Comparison of ENCODE assay signal across 25 mouse cellular contexts in genomic region chr5:77402901-77403300, GRCm38 (mm10). TPM values are rescaled to one million over a fixed set of nuclear protein-coding genes. Genes with fewer than 3 reads are reported as not detected.
A peak's percentile ranks its signal among the peaks of the same experiment; 100 is the strongest.
DNase-seq lines count a peak whose midpoint lies in the region; ATAC-seq lines count a peak whose summit lies in the region.
"Had no signal": no experiment of that assay in that cellular context is flagged by ENCODE, and none has a peak within 500 bp of the region (broad histone marks: within the 10 kb centered on the region; RNA-seq: fewer than 3 reads in every experiment).

No protein-coding gene starts in this region.

- no peak overlapping the region for H3K4me2 ChIP-seq in heart, embryonic 11.5 days
- H3K4me2 ChIP-seq in kidney, embryonic 14.5 days (replicated peaks; ENCODE audit: low read depth, low read length), result no peak overlapping the region
- H3K4me2 ChIP-seq in kidney, embryonic 15.5 days, result no peak overlapping the region
- H3K4me2 ChIP-seq in hindbrain, embryonic 11.5 days (replicated peaks; ENCODE audit: low read depth, low read length), result no peak overlapping the region
- H3K4me2 ChIP-seq: heart, embryonic 15.5 days; hindbrain, embryonic 15.5 days; limb, embryonic 13.5 days; liver, embryonic 13.5 days; midbrain, embryonic 12.5 days; neural tube, embryonic 12.5 days had no signal

- H3K9ac ChIP-seq in heart, embryonic 11.5 days (ENCODE audit: low read depth, low read length), result no peak overlapping the region
- no peak overlapping the region for H3K9ac ChIP-seq in kidney, embryonic 14.5 days (ENCODE audit: low read depth, low read length)
- H3K9ac ChIP-seq in kidney, embryonic 15.5 days, result no peak overlapping the region
- H3K9ac ChIP-seq in hindbrain, embryonic 11.5 days (ENCODE audit: low read depth, low read length), result no peak overlapping the region
- H3K9ac ChIP-seq: heart, embryonic 15.5 days; hindbrain, embryonic 15.5 days; limb, embryonic 13.5 days; liver, embryonic 13.5 days; midbrain, embryonic 12.5 days; neural tube, embryonic 12.5 days had no signal

- H3K9me3 ChIP-seq in heart, embryonic 11.5 days (replicated peaks; ENCODE audit: control insufficient read depth, low read length), result peaks cover 2% of the 10 kb centered on the region; the same call in 1 of the 2 replicates
- no peaks in the 10 kb centered on the region for H3K9me3 ChIP-seq in kidney, embryonic 14.5 days (ENCODE audit: control insufficient read depth, low read length)
- H3K9me3 ChIP-seq in kidney, embryonic 15.5 days (replicated peaks), result no peaks in the 10 kb centered on the region
- no peaks in the 10 kb centered on the region for H3K9me3 ChIP-seq in hindbrain, embryonic 11.5 days (ENCODE audit: control insufficient read depth, low read length)
- H3K9me3 ChIP-seq: heart, embryonic 15.5 days; hindbrain, embryonic 15.5 days; limb, embryonic 13.5 days; liver, embryonic 13.5 days; megakaryocyte, embryonic 14.5 days; midbrain, embryonic 12.5 days; neural tube, embryonic 12.5 days had no signal

- 55% methylated on average over 5 of the region's 5 CpGs for WGBS in heart, embryonic 11.5 days (ENCODE audit: insufficient replicate concordance)
- 57% methylated on average over 5 of the region's 5 CpGs for WGBS in kidney, embryonic 14.5 days
- 47% methylated on average over 5 of the region's 5 CpGs for WGBS in kidney, embryonic 15.5 days
- WGBS in hindbrain, embryonic 11.5 days, result 87% methylated on average over 5 of the region's 5 CpGs

- H3K36me3 ChIP-seq in heart, embryonic 11.5 days (ENCODE audit: control insufficient read depth, insufficient read depth, low read length), result no peaks in the 10 kb centered on the region
- no peaks in the 10 kb centered on the region for H3K36me3 ChIP-seq in kidney, embryonic 14.5 days (ENCODE audit: control insufficient read depth, insufficient read depth, low read length)
- peaks cover under 1% of the 10 kb centered on the region; the same call in 1 of the 2 replicates for H3K36me3 ChIP-seq in kidney, embryonic 15.5 days
- H3K36me3 ChIP-seq in hindbrain, embryonic 11.5 days (ENCODE audit: control insufficient read depth, insufficient read depth, low read length), result no peaks in the 10 kb centered on the region
- H3K36me3 ChIP-seq: heart, embryonic 15.5 days; hindbrain, embryonic 15.5 days; limb, embryonic 13.5 days; liver, embryonic 13.5 days; midbrain, embryonic 12.5 days; neural tube, embryonic 12.5 days had no signal

- no peak overlapping the region for H3K27ac ChIP-seq in heart, embryonic 11.5 days (ENCODE audit: low read depth, low read length)
- H3K27ac ChIP-seq in kidney, embryonic 14.5 days (ENCODE audit: low read depth, low read length), result no peak overlapping the region
- peak overlapping the region; percentile 41; the same call in 1 of the 2 replicates for H3K27ac ChIP-seq in kidney, embryonic 15.5 days
- H3K27ac ChIP-seq in hindbrain, embryonic 11.5 days (ENCODE audit: low read depth, low read length), result no peak overlapping the region
- H3K27ac ChIP-seq: heart, embryonic 15.5 days; hindbrain, embryonic 15.5 days; layer of hippocampus, adult 2 months; left cerebral cortex, adult 2 months; limb, embryonic 13.5 days; liver, embryonic 13.5 days; midbrain, embryonic 12.5 days; neural tube, embryonic 12.5 days had no signal

- H3K27me3 ChIP-seq in heart, embryonic 11.5 days (ENCODE audit: control insufficient read depth, insufficient read depth, low read length), result peaks cover 8% of the 10 kb centered on the region
- no peaks in the 10 kb centered on the region for H3K27me3 ChIP-seq in kidney, embryonic 14.5 days (ENCODE audit: control insufficient read depth, insufficient read depth, low read length)
- no peaks in the 10 kb centered on the region for H3K27me3 ChIP-seq in kidney, embryonic 15.5 days
- H3K27me3 ChIP-seq in hindbrain, embryonic 11.5 days (ENCODE audit: control insufficient read depth, insufficient read depth, low read length), result peaks cover 12% of the 10 kb centered on the region

- 0 out of 2 replicates have a peak, but pooled peaks cover 8% of the 10 kb centered on the region for H3K4me1 ChIP-seq in heart, embryonic 11.5 days (ENCODE audit: control insufficient read depth, insufficient read depth, low read length)
- peaks cover 34% of the 10 kb centered on the region; the same call in 1 of the 2 replicates for H3K4me1 ChIP-seq in kidney, embryonic 14.5 days (ENCODE audit: control insufficient read depth, insufficient read depth, low read length)
- peaks cover 74% of the 10 kb centered on the region for H3K4me1 ChIP-seq in kidney, embryonic 15.5 days
- no peaks in the 10 kb centered on the region for H3K4me1 ChIP-seq in hindbrain, embryonic 11.5 days (replicated peaks; ENCODE audit: control insufficient read depth, insufficient read depth, low read length)

- peak; percentile 43 to 58 for DNase-seq in heart, adult 18-20 months
- peak; percentile 6 for DNase-seq in kidney, adult 18-20 months
- peak; percentile 44 for DNase-seq in kidney, postnatal 14 days
- DNase-seq in hindbrain, embryonic 11.5 days (ENCODE audit: low spot score), result no peak
- no peak for DNase-seq in cerebellum, postnatal 25 days
- DNase-seq: cerebellum, adult 8-10 months; cerebellum, postnatal 36 days; liver, embryonic 13.5 days; lung, adult 18-20 months; lung, postnatal 4 days had no signal

- H3K4me3 ChIP-seq in heart, embryonic 11.5 days (ENCODE audit: low read depth, low read length), result no peak overlapping the region
- H3K4me3 ChIP-seq in kidney, embryonic 14.5 days (ENCODE audit: low read length), result no peak overlapping the region
- no peak overlapping the region for H3K4me3 ChIP-seq in kidney, embryonic 15.5 days (replicated peaks)
- H3K4me3 ChIP-seq in hindbrain, embryonic 11.5 days (ENCODE audit: low read depth, low read length), result no peak overlapping the region
- H3K4me3 ChIP-seq: heart, embryonic 15.5 days; hindbrain, embryonic 15.5 days; layer of hippocampus, adult 2 months; left cerebral cortex, adult 2 months; limb, embryonic 13.5 days; liver, embryonic 13.5 days; megakaryocyte, embryonic 14.5 days; midbrain, embryonic 12.5 days; myocyte; neural tube, embryonic 12.5 days had no signal

- ATAC-seq in heart, embryonic 11.5 days (replicated peaks; ENCODE audit: insufficient number of reproducible peaks, low FRiP score, low TSS enrichment), result no peak
- ATAC-seq in kidney, embryonic 14.5 days (ENCODE audit: low FRiP score, low TSS enrichment), result no peak
- ATAC-seq in kidney, embryonic 15.5 days (replicated peaks; ENCODE audit: low FRiP score), result no peak
- no peak for ATAC-seq in hindbrain, embryonic 11.5 days (ENCODE audit: low FRiP score)
- ATAC-seq: forebrain, embryonic 14.5 days; inflammation-experienced regulatory T-cells, adult 6 months; lung, postnatal 0 days had no signal

RNA-seq across cellular contexts. Expression of gene Igfbp7, which starts 4.9 kb away (rescaled TPM):
- 100 to 1,000 TPM; 167 to 176 TPM for total RNA-seq in heart, adult 18-20 months (2021)
- polyA plus RNA-seq in heart, embryonic 11.5 days (2014; fragmentation: Nextera tagmentation; extraction: Ambion mirVana), result 35.3 and 38.1 TPM in 2 replicates
- 250 and 252 TPM in 2 replicates for polyA plus RNA-seq in kidney, embryonic 14.5 days (2014; fragmentation: Nextera tagmentation; extraction: Ambion mirVana)
- 343 and 354 TPM in 2 replicates for polyA plus RNA-seq in kidney, embryonic 15.5 days (2015; fragmentation: Nextera tagmentation; extraction: Ambion mirVana)
- 26.7 and 27.1 TPM in 2 replicates for polyA plus RNA-seq in hindbrain, embryonic 11.5 days (2014; fragmentation: Nextera tagmentation; extraction: Ambion mirVana)

Comparison
In these comparisons a context has a peak if more than half of its experiments do, and no peak if none do; other contexts are left out.
1. DNase-seq: peak in heart, adult 18-20 months (2 of 2), kidney, adult 18-20 months (single experiment) and kidney, postnatal 14 days (single experiment); none in hindbrain, embryonic 11.5 days (single experiment) and cerebellum, postnatal 25 days (0 of 2).